ENCODE assay signal across 7 mouse cellular contexts in the genomic region with DNA sequence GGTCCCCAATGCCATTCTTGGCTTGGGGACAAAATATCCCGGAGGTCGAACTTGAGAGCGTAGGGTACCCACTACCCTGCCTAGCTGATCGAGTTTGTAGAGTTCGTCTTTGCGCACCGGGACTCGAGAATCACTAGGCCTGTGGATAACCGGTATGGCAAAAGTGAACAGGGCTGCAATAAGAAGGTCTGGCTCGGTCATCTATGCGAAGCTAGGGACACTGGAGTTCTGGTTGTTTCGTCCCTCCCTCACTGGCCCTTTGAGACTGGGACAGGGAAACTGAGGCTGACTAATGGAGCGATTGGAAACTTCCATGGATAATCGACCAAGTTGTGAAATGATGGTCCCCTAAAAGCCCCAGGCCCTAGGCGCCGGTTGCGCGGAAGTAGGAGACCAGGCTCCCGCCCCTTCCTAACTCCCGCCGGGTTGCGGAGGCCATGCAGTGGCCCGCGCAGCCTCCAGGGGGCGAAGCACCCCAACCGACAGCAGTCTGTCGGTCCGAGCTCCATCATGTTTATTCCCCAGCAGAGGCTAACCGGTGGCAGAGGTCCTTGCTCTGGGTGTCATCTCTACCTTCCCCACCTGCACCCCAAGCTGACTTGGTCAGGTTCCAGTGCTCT. TPM values are rescaled to one million over a fixed set of nuclear protein-coding genes. Genes with fewer than 3 reads are reported as not detected.
DNase-seq lines count a peak whose midpoint lies in the region; ATAC-seq lines count a peak whose summit lies in the region.

No protein-coding gene starts in this region.

- H3K27me3 ChIP-seq in hindbrain, embryonic 13.5 days, result no peaks in the 10 kb centered on the region

- peak overlapping the region; percentile 86 for H3K9ac ChIP-seq in hindbrain, embryonic 13.5 days

- H3K27ac ChIP-seq in hindbrain, embryonic 13.5 days, result peak overlapping the region; percentile 86

- WGBS in hindbrain, embryonic 13.5 days, result under 1% methylated on average over 29 of the region's 29 CpGs

- peak overlapping the region; percentile 77 for H3K4me3 ChIP-seq in hindbrain, embryonic 13.5 days

- no peaks in the 10 kb centered on the region for H3K9me3 ChIP-seq in hindbrain, embryonic 13.5 days

- DNase-seq in cerebellum, postnatal 14 days, result peak; percentile 72 to 80
- peak; percentile 31 to 60 for DNase-seq in frontal cortex, postnatal 36 days (ENCODE audit: low spot score in 2 of 2)
- peak; percentile 83 for DNase-seq in left cerebral cortex, postnatal 4 days
- DNase-seq in mesoderm, embryonic 11.5 days (ENCODE audit: low read depth, low spot score), result peak; percentile 89
- peak; percentile 75 for DNase-seq in skeletal muscle tissue, adult 2 months (ENCODE audit: low read depth, low spot score)

- ATAC-seq in activated CD4-positive, CD25-positive, alpha-beta regulatory T cell, adult 4 months, result peak; percentile 49
- ATAC-seq in hindbrain, embryonic 13.5 days (ENCODE audit: low FRiP score), result peak; percentile 15; the same call in 1 of the 2 replicates

- intact Hi-C loops in left cerebral cortex, postnatal 4 days (cut with DNase I), result loop anchor here (5.0 kb wide), 1 partner anchor 109 kb away; no protein-coding TSS in a partner anchor

- peak overlapping the region; percentile 93 for H3K4me2 ChIP-seq in hindbrain, embryonic 13.5 days

- H3K4me1 ChIP-seq in hindbrain, embryonic 13.5 days (replicated peaks), result peaks cover 51% of the 10 kb centered on the region

- peaks cover 9% of the 10 kb centered on the region for H3K36me3 ChIP-seq in hindbrain, embryonic 13.5 days

RNA-seq across cellular contexts. Expression of a gene that starts 1.1 kb away (rescaled TPM):
- 1 to 10 TPM; 5.2 to 8.1 TPM for polyA plus RNA-seq in activated CD4-positive, CD25-positive, alpha-beta regulatory T cell, adult 4 months (2017; shearing (Covaris generic))
- polyA plus RNA-seq in hindbrain, embryonic 13.5 days (2015; fragmentation: Nextera tagmentation; extraction: Ambion mirVana), result 4.6 and 4.9 TPM in 2 replicates
- total RNA-seq in left cerebral cortex, postnatal 4 days (2021), result 10 to 100 TPM; 34.1 to 35.5 TPM

RNA-seq across cellular contexts. Expression of a gene that starts 11.9 kb away (rescaled TPM):
- polyA plus RNA-seq in activated CD4-positive, CD25-positive, alpha-beta regulatory T cell, adult 4 months (2017; shearing (Covaris generic)), result 10 to 100 TPM in 1 of 2 experiments, 1 to 10 TPM in 1; 9.4 to 11.8 TPM
- 93.8 and 96.2 TPM in 2 replicates for polyA plus RNA-seq in hindbrain, embryonic 13.5 days (2015; fragmentation: Nextera tagmentation; extraction: Ambion mirVana)
- total RNA-seq in left cerebral cortex, postnatal 4 days (2021), result 100 to 1,000 TPM; 131 to 133 TPM

RNA-seq across cellular contexts. Expression of a gene that starts 16.9 kb away (rescaled TPM):
- 10 to 100 TPM; 13.0 to 13.4 TPM for polyA plus RNA-seq in activated CD4-positive, CD25-positive, alpha-beta regulatory T cell, adult 4 months (2017; shearing (Covaris generic))
- 28.8 and 31.3 TPM in 2 replicates for polyA plus RNA-seq in hindbrain, embryonic 13.5 days (2015; fragmentation: Nextera tagmentation; extraction: Ambion mirVana)
- total RNA-seq in left cerebral cortex, postnatal 4 days (2021), result 10 to 100 TPM; 65.2 to 67.5 TPM

RNA-seq across cellular contexts. Expression of a gene that starts 24.4 kb away (rescaled TPM):
- 100 to 1,000 TPM; 104 to 107 TPM for polyA plus RNA-seq in activated CD4-positive, CD25-positive, alpha-beta regulatory T cell, adult 4 months (2017; shearing (Covaris generic))
- 65.1 and 67.5 TPM in 2 replicates for polyA plus RNA-seq in hindbrain, embryonic 13.5 days (2015; fragmentation: Nextera tagmentation; extraction: Ambion mirVana)
- 10 to 100 TPM; 30.9 to 34.5 TPM for total RNA-seq in left cerebral cortex, postnatal 4 days (2021)

RNA-seq across cellular contexts. Expression of a gene that starts 24.4 kb away (rescaled TPM):
- 1 to 10 TPM; 2.5 to 3.7 TPM for polyA plus RNA-seq in activated CD4-positive, CD25-positive, alpha-beta regulatory T cell, adult 4 months (2017; shearing (Covaris generic))
- polyA plus RNA-seq in hindbrain, embryonic 13.5 days (2015; fragmentation: Nextera tagmentation; extraction: Ambion mirVana), result 4.4 and 6.4 TPM in 2 replicates
- 1 to 10 TPM; 2.9 to 3.6 TPM for total RNA-seq in left cerebral cortex, postnatal 4 days (2021)

Comparison
In these comparisons a context has a peak if more than half of its experiments do, and no peak if none do; other contexts are left out.
1. Peak in every context shown above with its lines: DNase-seq, ATAC-seq, H3K4me3 ChIP-seq and H3K27ac ChIP-seq.